Mouse (Mus musculus): ENCODE measurements around the gene Per2. TPM values are rescaled to one million over a fixed set of nuclear protein-coding genes. Genes with fewer than 3 reads are reported as not detected.
A peak's percentile ranks its signal among the peaks of the same experiment; 100 is the strongest.

Gene Per2
- polyA plus RNA-seq, 2 experiments, result 2.2 to 3.3 TPM

DNA sequence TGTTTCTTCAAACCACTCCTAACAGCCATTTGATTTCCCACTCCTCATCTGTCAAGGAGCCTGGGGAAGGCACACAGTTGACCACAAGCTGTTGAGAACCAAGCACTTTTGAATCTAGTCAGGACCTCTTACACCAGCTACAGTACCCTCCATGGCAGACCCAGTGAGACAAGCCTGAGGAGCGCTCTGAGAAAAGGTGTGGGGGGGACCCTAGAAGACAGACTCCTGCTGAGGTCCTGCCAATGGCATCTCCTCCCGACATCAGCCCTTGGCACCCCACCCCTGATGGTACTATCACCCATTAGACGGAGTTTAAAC lies 22.1 kb downstream of the Per2 start:
- Histone ChIP-seq H3K4me2 (ENCODE audit: low read depth) (no peak overlapping the region), H3K27ac (no peak overlapping the region), H3K36me3 (replicated peaks; ENCODE audit: control insufficient read depth, insufficient read depth, low read depth) (no peaks in the 10 kb centered on the region), H3K4me1 (replicated peaks; ENCODE audit: control insufficient read depth in 2 of 2, insufficient read depth in 2 of 2, low read length in 1 of 2) (peaks cover 0 to 4% of the 10 kb centered on the region in 2 experiments; a peak in 2 of 4 replicates), H3K9ac (replicated peaks) (no peak overlapping the region), H3K4me3 (ENCODE audit: insufficient read depth in 1 of 2, low read depth in 2 of 2, low read length in 2 of 2) (no peak overlapping the region), H3K9me3 (ENCODE audit: control insufficient read depth, low read length) (no peaks in the 10 kb centered on the region), H3K27me3 (ENCODE audit: control insufficient read depth, insufficient read depth, low read length) (no peaks in the 10 kb centered on the region)
- ATAC-seq (ENCODE audit: insufficient read depth) (no peak), DNase-seq (ENCODE audit: low read depth in 3 of 3, low spot score in 3 of 3) (no peak)
- TF ChIP-seq EP300 (IDR thresholded peaks at IDR 0.05; ENCODE audit: low read depth) (no peak), CTCF (IDR thresholded peaks at IDR 0.05; ENCODE audit: low read depth) (no peak)
- 72% methylated on average over 3 of the region's 3 CpGs for WGBS (ENCODE audit: insufficient replicate concordance)

DNA sequence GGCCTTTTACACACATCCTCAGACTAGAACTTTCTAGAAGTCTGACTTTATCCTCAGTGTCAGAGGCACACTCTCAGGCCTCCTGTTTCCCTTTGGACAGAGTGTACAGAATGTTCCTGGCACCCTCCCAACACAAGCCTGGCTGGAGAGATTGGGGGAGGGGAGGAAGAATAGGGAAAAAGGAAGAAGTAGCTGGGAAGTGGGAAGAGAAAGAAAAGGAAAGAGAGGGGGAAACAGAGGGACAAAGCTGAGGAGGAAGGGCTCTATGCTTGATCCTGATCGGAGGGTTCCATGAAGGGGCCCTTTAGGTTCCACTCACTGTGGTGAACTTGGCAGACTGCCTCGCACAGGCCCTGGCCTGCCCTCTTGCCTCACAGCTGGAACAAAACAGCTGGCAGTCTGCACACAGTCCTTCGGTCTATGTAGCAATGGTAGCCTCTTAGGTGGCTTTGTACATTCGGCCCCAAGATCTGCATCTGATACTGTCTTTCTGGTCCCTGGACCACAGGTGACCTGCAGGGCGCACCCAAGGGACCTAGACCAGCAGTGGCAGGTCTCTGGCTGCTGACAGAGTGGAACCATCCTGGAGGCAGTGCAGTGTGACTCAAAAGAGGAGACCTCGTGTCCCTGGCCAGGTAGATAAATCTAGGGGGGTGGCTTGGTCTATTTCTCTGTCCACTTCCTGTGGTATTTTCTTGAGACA lies 22.6 kb downstream of the Per2 start:
- WGBS (ENCODE audit: insufficient replicate concordance), result 60% methylated on average over 6 of the region's 6 CpGs
- H3K9me3 ChIP-seq (ENCODE audit: control insufficient read depth, low read length), result no peaks in the 10 kb centered on the region
- H3K4me2 ChIP-seq (ENCODE audit: low read depth), result no peak overlapping the region
- ATAC-seq (ENCODE audit: insufficient read depth) (peak; percentile 48; the same call in 1 of the 2 replicates), DNase-seq (ENCODE audit: low read depth in 3 of 3, low spot score in 3 of 3) (no peak)
- TF ChIP-seq CTCF (IDR thresholded peaks at IDR 0.05; ENCODE audit: low read depth) (no peak; the same call in 1 of the 2 replicates), EP300 (IDR thresholded peaks at IDR 0.05; ENCODE audit: low read depth) (no peak)
- H3K36me3 ChIP-seq (replicated peaks; ENCODE audit: control insufficient read depth, insufficient read depth, low read depth), result no peaks in the 10 kb centered on the region; the same call in 1 of the 2 replicates
- no peak overlapping the region for H3K27ac ChIP-seq
- no peak overlapping the region for H3K9ac ChIP-seq (replicated peaks)
- H3K4me1 ChIP-seq (replicated peaks; ENCODE audit: control insufficient read depth in 2 of 2, insufficient read depth in 2 of 2, low read length in 1 of 2), result peaks cover 0 to 4% of the 10 kb centered on the region in 2 experiments; a peak in 2 of 4 replicates
- no peak overlapping the region for H3K4me3 ChIP-seq (ENCODE audit: insufficient read depth in 1 of 2, low read depth in 2 of 2, low read length in 2 of 2)
- no peaks in the 10 kb centered on the region for H3K27me3 ChIP-seq (ENCODE audit: control insufficient read depth, insufficient read depth, low read length)

DNA sequence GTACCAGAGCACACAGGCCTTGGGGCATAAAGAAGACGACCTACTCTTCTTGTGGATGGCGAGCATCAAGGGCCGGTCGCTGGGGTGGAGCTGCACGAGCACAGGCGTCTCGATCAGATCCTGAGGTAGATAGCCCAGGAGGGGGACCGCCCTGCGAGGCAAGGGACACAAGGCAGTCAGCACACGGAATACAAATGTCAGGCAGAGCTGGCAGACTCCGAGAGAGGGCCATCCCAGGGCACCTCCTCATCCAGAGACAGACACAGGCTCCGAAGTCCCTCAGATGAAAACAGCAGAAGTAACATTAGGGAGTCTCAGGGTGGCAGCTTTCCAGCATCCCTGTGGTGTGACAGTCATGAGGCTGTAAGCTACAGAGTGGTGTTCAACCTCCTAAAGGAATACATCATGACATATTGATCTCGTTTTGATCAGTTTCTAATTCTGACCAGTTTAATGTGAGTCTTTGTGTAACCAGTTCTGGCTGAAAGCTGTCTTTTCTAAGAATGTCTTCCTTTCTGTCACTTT lies 23.5 kb downstream of the Per2 start:
- Histone ChIP-seq H3K9me3 (ENCODE audit: control insufficient read depth, low read length) (no peaks in the 10 kb centered on the region), H3K4me1 (replicated peaks; ENCODE audit: control insufficient read depth in 2 of 2, insufficient read depth in 2 of 2, low read length in 1 of 2) (peaks cover 0 to 4% of the 10 kb centered on the region in 2 experiments; a peak in 2 of 4 replicates), H3K4me2 (ENCODE audit: low read depth) (no peak overlapping the region), H3K4me3 (ENCODE audit: insufficient read depth in 1 of 2, low read depth in 2 of 2, low read length in 2 of 2) (no peak overlapping the region), H3K27me3 (ENCODE audit: control insufficient read depth, insufficient read depth, low read length) (no peaks in the 10 kb centered on the region), H3K27ac (no peak overlapping the region), H3K9ac (replicated peaks) (no peak overlapping the region), H3K36me3 (replicated peaks; ENCODE audit: control insufficient read depth, insufficient read depth, low read depth) (no peaks in the 10 kb centered on the region; the same call in 1 of the 2 replicates)
- no peak for DNase-seq (ENCODE audit: low read depth in 3 of 3, low spot score in 3 of 3)
- TF ChIP-seq EP300 (IDR thresholded peaks at IDR 0.05; ENCODE audit: low read depth) (no peak), CTCF (IDR thresholded peaks at IDR 0.05; ENCODE audit: low read depth) (no peak)
- ATAC-seq (ENCODE audit: insufficient read depth), result no peak
- 72% methylated on average over 13 of the region's 13 CpGs for WGBS (ENCODE audit: insufficient replicate concordance)

DNA sequence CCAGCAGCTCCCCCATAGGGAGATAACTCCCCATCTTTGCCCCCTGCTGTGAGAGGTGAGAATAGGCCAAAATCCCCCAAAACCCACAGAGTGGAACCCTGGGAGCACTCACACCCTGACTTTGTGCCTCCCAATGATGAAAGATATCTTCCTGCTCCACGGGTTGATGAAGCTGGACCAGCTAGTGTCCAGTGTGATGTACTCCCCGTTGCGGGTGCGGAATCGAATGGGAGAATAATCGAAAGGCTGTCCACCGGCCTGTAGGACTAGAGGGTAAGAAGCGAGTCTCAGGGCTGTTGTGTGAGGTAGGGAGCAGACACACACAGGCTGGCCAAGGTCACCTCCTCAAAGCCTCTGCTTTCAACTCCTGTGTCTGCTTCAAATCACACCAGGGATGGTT lies 24.2 kb downstream of the Per2 start:
- no peak overlapping the region for H3K9ac ChIP-seq (replicated peaks)
- TF ChIP-seq CTCF (IDR thresholded peaks at IDR 0.05; ENCODE audit: low read depth) (no peak), EP300 (IDR thresholded peaks at IDR 0.05; ENCODE audit: low read depth) (no peak)
- 82% methylated on average over 8 of the region's 8 CpGs for WGBS (ENCODE audit: insufficient replicate concordance)
- no peaks in the 10 kb centered on the region for H3K27me3 ChIP-seq (ENCODE audit: control insufficient read depth, insufficient read depth, low read length)
- no peaks in the 10 kb centered on the region; the same call in 1 of the 2 replicates for H3K36me3 ChIP-seq (replicated peaks; ENCODE audit: control insufficient read depth, insufficient read depth, low read depth)
- no peak for ATAC-seq (ENCODE audit: insufficient read depth)
- no peak for DNase-seq (ENCODE audit: low read depth in 3 of 3, low spot score in 3 of 3)
- H3K4me1 ChIP-seq (replicated peaks; ENCODE audit: control insufficient read depth in 2 of 2, insufficient read depth in 2 of 2, low read length in 1 of 2), result peaks cover 0 to 4% of the 10 kb centered on the region in 2 experiments; a peak in 2 of 4 replicates
- H3K4me3 ChIP-seq (ENCODE audit: insufficient read depth in 1 of 2, low read depth in 2 of 2, low read length in 2 of 2), result no peak overlapping the region
- H3K9me3 ChIP-seq (ENCODE audit: control insufficient read depth, low read length), result no peaks in the 10 kb centered on the region
- H3K4me2 ChIP-seq (ENCODE audit: low read depth), result no peak overlapping the region
- no peak overlapping the region for H3K27ac ChIP-seq

DNA sequence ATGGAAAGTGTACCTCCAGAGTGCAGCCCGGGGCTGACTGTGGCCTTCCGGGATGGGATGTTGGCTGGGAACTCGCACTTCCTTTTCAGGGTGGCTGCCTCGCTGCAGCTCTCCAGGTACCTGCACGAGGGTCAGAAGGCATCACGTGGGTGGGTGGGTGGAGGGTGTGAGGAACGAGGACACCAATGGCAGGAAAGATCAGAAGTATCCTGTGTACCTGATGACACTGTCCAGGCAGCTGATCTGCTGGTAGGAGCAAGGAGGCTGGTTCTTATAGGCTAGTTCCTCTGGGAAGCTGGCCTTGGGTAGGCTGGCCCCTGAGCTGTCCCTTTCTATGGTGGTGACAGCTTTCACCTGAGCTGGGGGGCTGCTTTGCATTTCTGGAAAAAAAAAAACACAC lies 28.4 kb downstream of the Per2 start:
- Histone ChIP-seq H3K9ac (replicated peaks) (no peak overlapping the region), H3K9me3 (ENCODE audit: control insufficient read depth, low read length) (no peaks in the 10 kb centered on the region), H3K4me3 (ENCODE audit: insufficient read depth in 1 of 2, low read depth in 2 of 2, low read length in 2 of 2) (no peak overlapping the region), H3K4me1 (replicated peaks; ENCODE audit: control insufficient read depth in 2 of 2, insufficient read depth in 2 of 2, low read length in 1 of 2) (no peaks in the 10 kb centered on the region), H3K27ac (no peak overlapping the region), H3K4me2 (ENCODE audit: low read depth) (no peak overlapping the region), H3K27me3 (ENCODE audit: control insufficient read depth, insufficient read depth, low read length) (no peaks in the 10 kb centered on the region), H3K36me3 (replicated peaks; ENCODE audit: control insufficient read depth, insufficient read depth, low read depth) (no peaks in the 10 kb centered on the region; the same call in 1 of the 2 replicates)
- WGBS (ENCODE audit: insufficient replicate concordance), result 63% methylated on average over 7 of the region's 7 CpGs
- DNase-seq (ENCODE audit: low read depth in 3 of 3, low spot score in 3 of 3) (no peak), ATAC-seq (ENCODE audit: insufficient read depth) (no peak)
- TF ChIP-seq EP300 (IDR thresholded peaks at IDR 0.05; ENCODE audit: low read depth) (no peak), CTCF (IDR thresholded peaks at IDR 0.05; ENCODE audit: low read depth) (no peak)

Measured in liver, embryonic 14.5 days (tissue).